8 mouse cellular contexts compared by ENCODE assay signal in genomic region chr7:105810877-105811489, GRCm38 (mm10). TPM values are rescaled to one million over a fixed set of nuclear protein-coding genes. Genes with fewer than 3 reads are reported as not detected.
DNase-seq lines count a peak whose midpoint lies in the region; ATAC-seq lines count a peak whose summit lies in the region.

Gene Mrpl17, minus strand, starts transcription at chr7:105811099.

- no peaks in the 10 kb centered on the region for H3K27me3 ChIP-seq in heart, embryonic 13.5 days (replicated peaks)
- no peaks in the 10 kb centered on the region; the same call in 1 of the 2 replicates for H3K27me3 ChIP-seq in liver, embryonic 12.5 days (replicated peaks)
- H3K27me3 ChIP-seq in stomach, embryonic 15.5 days (replicated peaks): no peaks in the 10 kb centered on the region

- H3K4me3 ChIP-seq in brown adipose tissue, adult 24 weeks (ENCODE audit: insufficient read depth, low read depth, low read length): peak within 1 kb of the TSS; percentile 96
- H3K4me3 ChIP-seq in heart, embryonic 13.5 days: peak within 1 kb of the TSS; percentile 85
- peak within 1 kb of the TSS; percentile 93 for H3K4me3 ChIP-seq in liver, embryonic 12.5 days
- H3K4me3 ChIP-seq in stomach, embryonic 15.5 days (replicated peaks): peak within 1 kb of the TSS; percentile 70

- under 1% methylated on average over 51 of the region's 52 CpGs for WGBS in heart, embryonic 13.5 days
- under 1% methylated on average over 52 of the region's 52 CpGs for WGBS in liver, embryonic 12.5 days (ENCODE audit: insufficient replicate concordance)
- WGBS in stomach, embryonic 15.5 days: under 1% methylated on average over 49 of the region's 52 CpGs

- peak within 1 kb of the TSS; percentile 99 for H3K27ac ChIP-seq in brown adipose tissue, adult 24 weeks (replicated peaks; ENCODE audit: low read depth, low read length)
- H3K27ac ChIP-seq in heart, embryonic 13.5 days (replicated peaks): peak within 1 kb of the TSS; percentile 90
- H3K27ac ChIP-seq in liver, embryonic 12.5 days: peak within 1 kb of the TSS; percentile 87
- H3K27ac ChIP-seq in stomach, embryonic 15.5 days: peak within 1 kb of the TSS; percentile 80

- DNase-seq in CD4-positive, CD25-positive, alpha-beta regulatory T cell, adult 2 months (ENCODE audit: low read depth, low spot score): peak; percentile 100
- peak; percentile 70 for DNase-seq in fat pad, adult 2 months (ENCODE audit: extremely low read depth, low read depth, low spot score)
- peak; percentile 100 for DNase-seq in kidney, postnatal 10 days
- DNase-seq in natural killer cell, adult 2 months (ENCODE audit: low spot score in 2 of 2): peak; percentile 100

- H3K9ac ChIP-seq in heart, embryonic 13.5 days: peak within 1 kb of the TSS; percentile 96
- H3K9ac ChIP-seq in liver, embryonic 12.5 days: peak within 1 kb of the TSS; percentile 98
- H3K9ac ChIP-seq in stomach, embryonic 15.5 days: peak within 1 kb of the TSS; percentile 88

- peaks cover 31% of the 10 kb centered on the region for H3K36me3 ChIP-seq in heart, embryonic 13.5 days
- H3K36me3 ChIP-seq in liver, embryonic 12.5 days: peaks cover 28% of the 10 kb centered on the region
- peaks cover 6% of the 10 kb centered on the region; the same call in 1 of the 2 replicates for H3K36me3 ChIP-seq in stomach, embryonic 15.5 days

- H3K9me3 ChIP-seq in heart, embryonic 13.5 days: no peaks in the 10 kb centered on the region
- no peaks in the 10 kb centered on the region for H3K9me3 ChIP-seq in liver, embryonic 12.5 days (replicated peaks)
- H3K9me3 ChIP-seq in stomach, embryonic 15.5 days: no peaks in the 10 kb centered on the region

- H3K4me2 ChIP-seq in heart, embryonic 13.5 days: peak within 1 kb of the TSS; percentile 77
- H3K4me2 ChIP-seq in liver, embryonic 12.5 days: peak within 1 kb of the TSS; percentile 84
- H3K4me2 ChIP-seq in stomach, embryonic 15.5 days: peak within 1 kb of the TSS; percentile 61

- ATAC-seq in heart, embryonic 13.5 days (ENCODE audit: extremely low read depth, insufficient number of reproducible peaks, low FRiP score, low TSS enrichment): peak; percentile 99
- peak; percentile 97 for ATAC-seq in liver, embryonic 12.5 days
- peak; percentile 98 for ATAC-seq in stomach, embryonic 15.5 days (ENCODE audit: insufficient read depth, low FRiP score, low read depth)

- peaks cover 18% of the 10 kb centered on the region for H3K4me1 ChIP-seq in brown adipose tissue, adult 24 weeks (ENCODE audit: control insufficient read depth, insufficient read depth, insufficient read length, low read length)
- peaks cover 19% of the 10 kb centered on the region for H3K4me1 ChIP-seq in heart, embryonic 13.5 days
- H3K4me1 ChIP-seq in liver, embryonic 12.5 days: peaks cover 24% of the 10 kb centered on the region
- peaks cover 10% of the 10 kb centered on the region for H3K4me1 ChIP-seq in stomach, embryonic 15.5 days

RNA-seq across cellular contexts. Expression of gene Mrpl17, which starts in this region (rescaled TPM):
- 175 and 225 TPM in 2 replicates for polyA plus RNA-seq in brown adipose tissue, adult 24 weeks (2012; ENCODE audit: insufficient read depth, insufficient read length, missing spikeins)
- 226 and 239 TPM in 2 replicates for polyA plus RNA-seq in heart, embryonic 13.5 days (2015; fragmentation: Nextera tagmentation; extraction: Ambion mirVana)
- polyA plus RNA-seq in liver, embryonic 12.5 days (2016; fragmentation: Nextera tagmentation; extraction: Ambion mirVana): 330 and 351 TPM in 2 replicates
- polyA plus RNA-seq in stomach, embryonic 15.5 days (2015; fragmentation: Nextera tagmentation; extraction: Ambion mirVana): 405 and 416 TPM in 2 replicates

Comparison
In these comparisons a context has a peak if more than half of its experiments do, and no peak if none do; other contexts are left out.
1. Peak in every context shown above with its lines: DNase-seq, ATAC-seq, H3K4me3 ChIP-seq and H3K27ac ChIP-seq.